Mouse (Mus musculus) inflammation-experienced regulatory T-cells, adult 6 months (primary cell): ENCODE results near the gene Tab1. TPM values are rescaled to one million over a fixed set of nuclear protein-coding genes. Genes with fewer than 3 reads are reported as not detected.
A peak's percentile ranks its signal among the peaks of the same experiment; 100 is the strongest.
"Not testable (repeated sequence)": the region's sequence is repeated elsewhere in the genome, so short reads cannot be mapped to it uniquely, and the experiment has no call there.

ENCODE experiments used
- ATAC-seq: one replicate; pipeline ENCODE4 v1.8.0; 2017
- polyA plus RNA-seq, 3 experiments: library from polyadenylated mRNA; unstranded; fragments of 100-300 nt; shearing (Covaris generic); gene quantifications; one replicate each; pipeline ENCODE4 v1.2.1; 2017

Gene Tab1
- polyA plus RNA-seq, 3 experiments from 2014 or later, result 12.2 to 15.9 (median 12.3) TPM

DNA sequence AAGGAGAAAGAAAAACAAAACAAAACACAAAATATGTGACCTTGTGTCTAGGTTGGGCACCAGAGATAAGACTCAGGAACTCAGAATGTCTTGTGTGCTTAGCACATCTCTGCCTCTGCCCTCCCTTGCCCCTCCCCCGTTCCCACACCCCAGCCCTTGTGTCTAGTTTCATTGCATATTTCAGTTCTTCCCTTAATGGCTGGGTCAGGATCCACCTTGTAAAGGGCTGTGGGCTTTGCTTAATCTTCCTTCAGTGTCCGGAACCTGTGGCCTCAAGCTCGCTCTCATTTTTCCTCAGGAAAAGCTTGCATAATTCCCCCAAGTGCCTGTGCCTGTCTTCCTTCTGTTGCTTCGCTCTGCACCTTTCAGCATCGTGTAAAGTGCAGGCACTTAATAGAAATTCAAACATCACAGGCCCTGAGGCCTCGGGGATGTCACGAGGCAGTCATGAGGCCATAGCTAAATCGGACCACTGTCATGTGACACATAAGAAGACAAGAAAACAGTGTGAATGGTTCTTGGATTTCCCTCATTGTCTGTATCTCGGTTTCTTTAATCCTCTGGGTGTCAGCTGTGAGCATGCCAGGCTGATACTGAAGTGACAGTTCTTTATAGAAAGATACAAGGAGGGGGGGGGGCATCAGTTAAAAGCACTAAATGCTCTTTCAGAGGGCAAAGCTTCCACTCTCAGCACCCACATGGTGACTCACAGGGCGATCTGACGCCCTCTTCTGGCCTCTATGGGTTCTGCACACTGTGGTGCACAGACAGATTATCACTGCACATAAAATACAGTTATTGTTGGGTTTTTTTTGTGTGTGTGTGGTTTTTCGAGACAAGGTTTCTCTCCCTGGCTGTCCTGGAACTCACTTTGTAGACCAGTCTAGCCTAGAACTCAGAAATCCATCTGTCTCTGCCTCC is 27.2 kb upstream of the Tab1 start:
- ATAC-seq, result no peak

DNA sequence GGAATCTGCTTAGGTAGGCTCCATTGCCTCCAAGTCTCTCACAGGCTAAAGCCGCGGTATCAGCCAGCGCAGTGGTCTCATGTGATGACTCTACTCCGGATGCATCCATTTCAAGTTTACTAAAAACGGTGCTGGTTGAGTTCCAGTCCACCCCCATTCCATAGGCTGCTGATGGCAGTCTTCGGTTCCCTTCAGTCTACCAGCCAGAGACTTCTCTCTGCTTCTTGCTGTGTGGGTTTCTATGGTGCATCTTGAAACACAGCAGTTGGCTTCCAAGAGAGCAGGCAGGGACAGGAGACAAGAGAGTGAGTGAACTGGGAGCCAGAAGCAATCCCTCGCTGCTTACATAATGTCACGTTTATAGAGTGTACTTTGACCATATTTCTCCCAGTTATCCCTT is 25.8 kb upstream of the Tab1 start:
- no peak for ATAC-seq

- ATAC-seq, result no peak
Measured at GRCm38 (mm10) chr15:80107575-80107974, 25.4 kb upstream of the Tab1 start.

- ATAC-seq, result no peak
Measured at GRCm38 (mm10) chr15:80111436-80111835, 21.5 kb upstream of the Tab1 start.

DNA sequence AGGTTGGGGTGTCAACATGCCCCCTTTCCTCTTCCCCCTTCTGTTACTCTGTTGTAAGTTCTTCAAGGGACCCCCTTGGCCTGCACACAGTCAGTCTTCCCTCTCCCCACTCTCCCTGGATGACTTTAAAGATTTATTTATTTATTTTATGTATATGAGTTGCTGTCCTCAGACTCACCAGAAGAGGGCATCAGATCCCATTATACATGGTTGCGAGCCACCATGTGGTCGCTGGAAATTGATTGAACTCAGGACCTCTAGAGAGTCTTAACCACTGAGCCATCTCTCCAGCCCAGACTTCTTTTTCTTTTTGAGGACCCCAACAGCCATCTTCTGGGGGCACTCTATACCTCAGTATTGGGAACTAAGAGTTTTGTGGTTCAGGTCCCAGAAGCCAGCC is 20.4 kb upstream of the Tab1 start:
- ATAC-seq, result no peak

GRCm38 (mm10) chr15:80114414-80114813 is 18.5 kb upstream of the Tab1 start:
- ATAC-seq, result no peak

DNA sequence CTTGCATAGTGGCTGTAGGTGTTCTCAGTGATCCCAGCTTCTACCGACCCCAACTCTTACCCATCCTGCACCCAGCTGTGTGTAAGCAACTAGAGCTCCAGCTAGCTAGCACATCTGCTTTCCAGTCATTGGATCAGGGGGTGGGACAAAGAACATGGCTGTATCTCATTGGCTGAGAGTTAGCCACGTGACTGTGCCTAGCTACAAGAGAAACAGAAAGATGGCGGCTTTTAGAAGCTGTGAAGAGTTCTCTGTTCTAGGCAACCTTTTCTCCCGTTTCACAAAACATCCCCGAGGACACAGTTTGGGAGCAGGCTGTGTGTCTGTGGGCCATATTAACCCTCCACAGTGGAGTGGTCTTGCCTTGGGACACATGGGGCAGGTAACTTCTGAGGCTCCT is 17.7 kb upstream of the Tab1 start:
- no peak for ATAC-seq

DNA sequence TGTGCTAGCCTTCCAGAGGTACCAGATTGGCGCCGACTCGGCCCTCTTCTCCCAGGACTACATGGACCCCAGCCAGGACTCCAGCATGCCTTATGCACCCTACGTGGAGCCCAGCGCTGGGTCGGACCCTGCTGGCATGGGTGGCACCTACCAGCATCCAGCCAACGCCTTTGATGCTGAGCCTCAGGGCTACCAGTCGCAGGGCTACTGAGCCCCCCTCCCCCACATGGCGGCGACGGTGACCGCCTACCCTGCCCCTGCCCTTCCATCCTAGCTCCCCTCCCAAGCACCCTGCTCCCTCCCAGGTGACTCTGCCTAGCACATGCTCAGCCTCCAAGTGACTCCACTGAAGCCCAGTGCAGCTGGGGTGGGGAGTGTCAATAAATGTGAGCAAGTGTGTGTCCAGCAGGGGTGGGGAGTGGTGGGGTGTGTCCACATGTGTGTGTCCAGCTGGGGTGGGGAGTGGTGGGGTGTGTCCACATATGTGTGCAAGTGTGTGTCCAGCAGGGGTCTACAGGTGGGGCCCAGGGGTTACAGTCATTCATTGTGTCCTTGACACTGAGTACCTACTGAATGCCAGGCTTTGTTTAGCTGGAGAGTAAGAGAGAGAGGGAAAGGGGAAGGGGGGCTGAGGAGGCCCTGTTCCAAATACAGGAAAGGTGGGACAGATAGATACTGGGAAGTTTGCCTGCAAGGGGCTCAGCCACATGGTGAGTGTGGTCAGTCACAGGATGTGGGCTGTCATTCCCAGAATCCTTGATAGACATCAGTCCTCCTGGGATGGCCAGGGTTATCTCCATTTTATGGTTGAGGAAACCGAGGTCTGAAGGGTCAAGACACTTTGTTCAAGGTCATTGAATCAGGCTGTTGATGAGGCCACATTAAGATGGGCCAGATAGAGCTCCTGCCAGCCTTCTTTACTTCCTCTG is 16.8 kb upstream of the Tab1 start:
- no peak for ATAC-seq

DNA sequence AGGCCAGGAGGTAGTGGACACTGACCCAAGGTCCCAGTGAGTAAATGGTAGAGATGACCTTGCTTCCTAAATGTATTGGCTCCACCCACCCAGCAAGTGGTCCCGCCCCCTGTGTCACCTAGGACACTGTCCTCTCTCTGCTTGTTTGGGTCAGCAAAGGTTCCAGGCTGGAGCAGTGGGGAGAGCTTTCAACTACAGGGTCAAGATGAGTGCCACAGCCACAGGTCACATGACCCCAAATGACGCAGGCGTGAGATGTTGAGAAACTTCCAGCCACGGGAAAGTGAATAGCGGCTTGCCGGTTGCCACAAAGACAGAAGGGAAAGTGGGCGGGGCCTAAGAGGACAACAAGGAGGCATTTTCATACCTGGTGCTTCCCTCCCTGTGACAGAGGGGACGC is 15.8 kb upstream of the Tab1 start:
- no peak for ATAC-seq

- ATAC-seq, result no peak
Measured at GRCm38 (mm10) chr15:80119076-80119475, 13.9 kb upstream of the Tab1 start.

- ATAC-seq, result no peak
Measured at GRCm38 (mm10) chr15:80121721-80122325, 11.1 kb upstream of the Tab1 start.

- not testable (repeated sequence) for ATAC-seq
Measured at GRCm38 (mm10) chr15:80122431-80122830, 10.5 kb upstream of the Tab1 start.

- ATAC-seq, result no peak
Measured at GRCm38 (mm10) chr15:80124651-80125050, 8.3 kb upstream of the Tab1 start.

- ATAC-seq, result no peak
Measured at GRCm38 (mm10) chr15:80127191-80127590, 5.7 kb upstream of the Tab1 start.

DNA sequence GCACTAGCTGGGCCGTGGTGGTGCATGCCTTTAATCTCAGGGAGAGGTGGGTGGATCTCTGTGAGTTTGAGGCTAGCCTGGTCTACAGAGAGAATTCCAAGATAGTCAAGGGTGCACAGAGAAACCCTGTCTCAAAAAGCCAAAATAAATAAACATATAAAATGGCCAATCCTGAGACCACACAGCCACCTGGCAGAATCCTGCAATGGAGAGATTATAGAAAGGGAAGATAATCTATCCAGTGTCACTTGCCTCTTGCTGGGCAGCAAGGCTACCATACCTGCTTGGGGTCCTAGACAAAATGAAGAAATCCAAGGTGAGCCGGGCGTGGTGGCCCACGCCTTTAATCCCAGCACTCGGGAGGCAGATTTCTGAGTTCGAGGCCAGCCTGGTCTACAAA is 2.9 kb upstream of the Tab1 start:
- no peak for ATAC-seq

GRCm38 (mm10) chr15:80130689-80131088 is 2.2 kb upstream of the Tab1 start:
- ATAC-seq, result no peak

DNA sequence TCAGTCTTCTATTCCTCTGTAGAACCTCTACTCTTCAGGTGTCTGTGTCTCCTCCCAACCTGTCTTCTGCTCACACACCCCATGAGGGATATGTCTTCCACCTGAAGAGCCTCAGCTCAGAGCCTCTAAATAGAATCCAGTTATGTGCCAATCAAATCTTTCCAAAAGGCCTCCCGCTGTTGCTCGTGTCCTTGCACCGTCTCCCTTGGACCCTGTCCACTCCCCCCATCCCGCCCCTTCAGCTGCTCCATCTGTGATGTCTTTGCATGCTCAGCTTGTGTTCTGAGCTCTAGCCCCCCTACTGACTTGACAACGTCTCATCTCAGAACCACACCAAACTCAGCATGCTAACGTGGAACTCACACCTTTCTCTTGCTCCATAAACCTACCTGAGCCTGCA is 1.5 kb upstream of the Tab1 start:
- ATAC-seq, result no peak

GRCm38 (mm10) chr15:80132452-80132851 is 475 bp upstream of the Tab1 start:
- ATAC-seq, result no peak

DNA sequence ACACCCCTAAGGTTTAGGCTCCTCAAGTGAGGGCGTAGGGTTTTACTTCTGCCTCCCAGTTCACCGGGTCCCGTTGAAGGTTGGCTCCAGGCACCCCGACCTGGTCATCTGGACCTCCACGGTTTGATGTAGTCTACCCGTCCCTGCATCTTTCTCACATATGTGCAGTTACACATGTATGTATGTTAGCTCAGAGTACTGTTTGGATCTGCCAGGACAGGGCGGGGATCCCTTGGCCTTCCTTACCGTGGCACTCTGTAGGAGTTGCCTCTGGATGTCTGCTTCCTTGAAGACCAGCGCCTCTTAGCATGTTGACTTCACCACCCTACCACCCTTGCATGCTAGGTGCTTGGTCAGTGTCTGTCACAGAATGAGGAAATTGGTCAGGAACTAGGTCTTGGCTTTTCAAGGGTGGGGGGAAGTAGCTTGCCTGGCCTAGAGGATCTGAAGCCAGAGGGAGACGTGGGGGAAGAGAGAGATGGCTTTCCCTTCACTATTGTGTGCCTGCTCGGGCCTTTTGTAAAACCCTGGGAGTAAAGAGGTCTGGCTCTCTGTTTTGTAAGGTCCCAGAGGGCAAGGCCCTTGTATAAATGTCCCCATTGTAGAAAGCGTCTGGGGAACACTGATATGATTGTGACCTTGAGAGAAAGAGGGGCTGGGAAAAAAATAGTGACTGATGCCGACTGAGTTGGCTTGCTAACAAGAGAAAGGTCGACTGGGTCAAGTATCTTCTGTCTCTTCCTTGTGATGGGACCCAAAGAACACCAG is 939 bp downstream of the Tab1 start:
- ATAC-seq, result peak; percentile 9

GRCm38 (mm10) chr15:80134450-80134847 is 1.5 kb downstream of the Tab1 start:
- ATAC-seq, result no peak

- no peak for ATAC-seq
Measured at GRCm38 (mm10) chr15:80135499-80135898, 2.6 kb downstream of the Tab1 start.

GRCm38 (mm10) chr15:80136645-80137044 is 3.7 kb downstream of the Tab1 start:
- no peak for ATAC-seq
